Mouse (Mus musculus): ENCODE data around the gene Adgrg3. TPM values are rescaled to one million over a fixed set of nuclear protein-coding genes. Genes with fewer than 3 reads are reported as not detected.

Adgrg3 gene
- total RNA-seq, 1 experiment, result 0.36 TPM

DNA sequence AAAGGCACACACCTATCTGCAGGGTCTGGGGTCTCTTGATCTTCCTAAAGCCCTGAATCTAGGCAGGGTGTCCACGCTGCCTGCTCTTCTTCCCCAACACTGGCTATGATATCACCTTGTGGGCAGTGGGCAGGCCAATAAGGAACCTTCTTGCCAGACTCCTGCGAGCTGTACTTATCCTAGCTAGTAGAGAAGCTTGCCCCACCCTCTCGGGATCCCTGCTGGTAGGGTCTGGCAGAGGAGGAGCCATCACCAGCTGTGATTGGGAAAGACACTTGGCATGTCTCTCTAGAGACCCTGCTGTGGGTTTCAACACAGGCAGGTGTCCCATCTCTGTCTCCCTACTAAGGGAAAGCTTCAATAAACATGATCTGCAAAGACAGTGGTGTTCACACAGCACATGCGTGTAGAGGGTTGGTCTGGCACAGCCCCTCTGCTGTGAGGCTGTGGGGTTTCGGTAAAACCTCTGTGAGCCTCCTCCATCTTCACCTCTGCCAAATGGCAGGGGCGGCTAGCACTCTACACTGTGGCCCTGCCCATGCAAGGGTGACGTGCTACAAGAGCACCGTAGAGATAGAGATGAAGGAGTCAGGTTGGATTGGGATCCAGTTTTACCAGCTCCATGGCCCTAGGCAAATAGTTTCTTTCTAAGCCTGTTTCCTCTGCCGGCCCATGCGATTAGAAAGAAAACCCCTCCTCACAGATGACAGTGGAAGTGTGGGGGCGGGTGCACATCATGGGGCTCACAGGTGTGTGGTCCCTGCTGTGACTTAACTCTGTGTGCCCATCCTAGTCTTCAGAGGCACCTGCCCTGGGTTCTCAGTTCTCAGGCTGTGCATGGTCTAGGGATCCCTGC, 26.7 kb upstream of the Adgrg3 start:
- TF ChIP-seq ZNF384 (IDR thresholded peaks at IDR 0.05; ENCODE audit: low read depth, low read length) (no peak), HCFC1 (IDR thresholded peaks at IDR 0.05; ENCODE audit: borderline replicate concordance, insufficient read depth, low read length) (no peak), CHD2 (IDR thresholded peaks at IDR 0.05; ENCODE audit: low read depth, low read length) (no peak), ZC3H11A (IDR thresholded peaks at IDR 0.05; ENCODE audit: borderline replicate concordance, low read depth, low read length) (no peak), MAFK (IDR thresholded peaks at IDR 0.05; ENCODE audit: insufficient read depth, low read depth, low read length) (no peak)
- DNase-seq (ENCODE audit: low read depth, low spot score), result no peak
- Histone ChIP-seq H3K4me3 (ENCODE audit: insufficient read depth in 1 of 2, low read depth in 1 of 2, low read length in 2 of 2, poor library complexity in 1 of 2, severe bottlenecking in 1 of 2) (no peak overlapping the region), H3K36me3 (ENCODE audit: control insufficient read depth, insufficient read depth, low read length, poor library complexity, severe bottlenecking) (no peaks in the 10 kb centered on the region), H3K9ac (ENCODE audit: insufficient read depth, low read depth, low read length, poor library complexity, severe bottlenecking) (no peak overlapping the region), H3K27ac (ENCODE audit: insufficient read depth, low read depth, low read length, poor library complexity, severe bottlenecking) (no peak overlapping the region), H3K4me1 (ENCODE audit: control insufficient read depth in 2 of 2, insufficient read depth in 2 of 2, low read length in 2 of 2, poor library complexity in 1 of 2) (peaks cover 0 to 3% of the 10 kb centered on the region in 2 experiments; a peak in 2 of 4 replicates), H3K9me3 (ENCODE audit: control insufficient read depth, insufficient read depth, low read depth, low read length) (no peaks in the 10 kb centered on the region)
- in situ Hi-C loops (cut with MboI; ENCODE audit: low sequenced_read_pairs in 2 of 2, unreplicated experiment in 2 of 2), result no loop called here

- Histone ChIP-seq H3K4me1 (ENCODE audit: control insufficient read depth in 2 of 2, insufficient read depth in 2 of 2, low read length in 2 of 2, poor library complexity in 1 of 2) (peaks cover 0 to 3% of the 10 kb centered on the region in 2 experiments; a peak in 2 of 4 replicates), H3K9ac (ENCODE audit: insufficient read depth, low read depth, low read length, poor library complexity, severe bottlenecking) (no peak overlapping the region), H3K27ac (ENCODE audit: insufficient read depth, low read depth, low read length, poor library complexity, severe bottlenecking) (no peak overlapping the region), H3K9me3 (ENCODE audit: control insufficient read depth, insufficient read depth, low read depth, low read length) (no peaks in the 10 kb centered on the region), H3K4me3 (ENCODE audit: insufficient read depth in 1 of 2, low read depth in 1 of 2, low read length in 2 of 2, poor library complexity in 1 of 2, severe bottlenecking in 1 of 2) (no peak overlapping the region), H3K36me3 (ENCODE audit: control insufficient read depth, insufficient read depth, low read length, poor library complexity, severe bottlenecking) (no peaks in the 10 kb centered on the region)
- in situ Hi-C loops (cut with MboI; ENCODE audit: low sequenced_read_pairs in 2 of 2, unreplicated experiment in 2 of 2), result no loop called here
- DNase-seq (ENCODE audit: low read depth, low spot score), result no peak
- TF ChIP-seq ZC3H11A (IDR thresholded peaks at IDR 0.05; ENCODE audit: borderline replicate concordance, low read depth, low read length) (no peak), HCFC1 (IDR thresholded peaks at IDR 0.05; ENCODE audit: borderline replicate concordance, insufficient read depth, low read length) (no peak), MAFK (IDR thresholded peaks at IDR 0.05; ENCODE audit: insufficient read depth, low read depth, low read length) (no peak), CHD2 (IDR thresholded peaks at IDR 0.05; ENCODE audit: low read depth, low read length) (no peak), ZNF384 (IDR thresholded peaks at IDR 0.05; ENCODE audit: low read depth, low read length) (no peak)
These were observed 26.0 kb upstream of the Adgrg3 start for GRCm38 (mm10) chr8:94991454-94991994.

- H3K9me3 ChIP-seq (ENCODE audit: control insufficient read depth, insufficient read depth, low read depth, low read length), result no peaks in the 10 kb centered on the region
- no peaks in the 10 kb centered on the region for H3K36me3 ChIP-seq (ENCODE audit: control insufficient read depth, insufficient read depth, low read length, poor library complexity, severe bottlenecking)
- H3K9ac ChIP-seq (ENCODE audit: insufficient read depth, low read depth, low read length, poor library complexity, severe bottlenecking), result no peak overlapping the region
- DNase-seq (ENCODE audit: low read depth, low spot score), result no peak
- in situ Hi-C loops (cut with MboI; ENCODE audit: low sequenced_read_pairs in 2 of 2, unreplicated experiment in 2 of 2), result no loop called here
- no peak overlapping the region for H3K27ac ChIP-seq (ENCODE audit: insufficient read depth, low read depth, low read length, poor library complexity, severe bottlenecking)
- H3K4me1 ChIP-seq (ENCODE audit: control insufficient read depth in 2 of 2, insufficient read depth in 2 of 2, low read length in 2 of 2, poor library complexity in 1 of 2), result peaks cover 0 to 5% of the 10 kb centered on the region in 2 experiments; a peak in 2 of 4 replicates
- TF ChIP-seq CHD2 (IDR thresholded peaks at IDR 0.05; ENCODE audit: low read depth, low read length) (no peak), HCFC1 (IDR thresholded peaks at IDR 0.05; ENCODE audit: borderline replicate concordance, insufficient read depth, low read length) (no peak), ZC3H11A (IDR thresholded peaks at IDR 0.05; ENCODE audit: borderline replicate concordance, low read depth, low read length) (no peak), ZNF384 (IDR thresholded peaks at IDR 0.05; ENCODE audit: low read depth, low read length) (no peak), MAFK (IDR thresholded peaks at IDR 0.05; ENCODE audit: insufficient read depth, low read depth, low read length) (no peak)
- no peak overlapping the region for H3K4me3 ChIP-seq (ENCODE audit: insufficient read depth in 1 of 2, low read depth in 1 of 2, low read length in 2 of 2, poor library complexity in 1 of 2, severe bottlenecking in 1 of 2)
These were observed 25.5 kb upstream of the Adgrg3 start for GRCm38 (mm10) chr8:94992010-94992409.

- H3K9ac ChIP-seq (ENCODE audit: insufficient read depth, low read depth, low read length, poor library complexity, severe bottlenecking), result no peak overlapping the region
- in situ Hi-C loops (cut with MboI; ENCODE audit: low sequenced_read_pairs in 2 of 2, unreplicated experiment in 2 of 2), result no loop called here
These were observed 25.0 kb upstream of the Adgrg3 start for GRCm38 (mm10) chr8:94992534-94992933.

More at GRCm38 (mm10) chr8:94992534-94992933, 25.0 kb upstream of the Adgrg3 start:
- no peak overlapping the region for H3K4me3 ChIP-seq (ENCODE audit: insufficient read depth in 1 of 2, low read depth in 1 of 2, low read length in 2 of 2, poor library complexity in 1 of 2, severe bottlenecking in 1 of 2)
- H3K36me3 ChIP-seq (ENCODE audit: control insufficient read depth, insufficient read depth, low read length, poor library complexity, severe bottlenecking), result no peaks in the 10 kb centered on the region
- H3K27ac ChIP-seq (ENCODE audit: insufficient read depth, low read depth, low read length, poor library complexity, severe bottlenecking), result no peak overlapping the region
- TF ChIP-seq CHD2 (IDR thresholded peaks at IDR 0.05; ENCODE audit: low read depth, low read length) (no peak), ZC3H11A (IDR thresholded peaks at IDR 0.05; ENCODE audit: borderline replicate concordance, low read depth, low read length) (no peak), MAFK (IDR thresholded peaks at IDR 0.05; ENCODE audit: insufficient read depth, low read depth, low read length) (no peak), ZNF384 (IDR thresholded peaks at IDR 0.05; ENCODE audit: low read depth, low read length) (no peak), HCFC1 (IDR thresholded peaks at IDR 0.05; ENCODE audit: borderline replicate concordance, insufficient read depth, low read length) (no peak)
- peaks cover 0 to 7% of the 10 kb centered on the region in 2 experiments; a peak in 2 of 4 replicates for H3K4me1 ChIP-seq (ENCODE audit: control insufficient read depth in 2 of 2, insufficient read depth in 2 of 2, low read length in 2 of 2, poor library complexity in 1 of 2)
- no peaks in the 10 kb centered on the region for H3K9me3 ChIP-seq (ENCODE audit: control insufficient read depth, insufficient read depth, low read depth, low read length)
- no peak for DNase-seq (ENCODE audit: low read depth, low spot score)
